Mouse (Mus musculus): ENCODE measurements at regions not wholly inside any gene's neighbourhood (a gene's known extent, or its start where the extent isn't known, plus 50 kb on each side); places are given as distances from the start of the nearest gene placed in this dataset.

DNA sequence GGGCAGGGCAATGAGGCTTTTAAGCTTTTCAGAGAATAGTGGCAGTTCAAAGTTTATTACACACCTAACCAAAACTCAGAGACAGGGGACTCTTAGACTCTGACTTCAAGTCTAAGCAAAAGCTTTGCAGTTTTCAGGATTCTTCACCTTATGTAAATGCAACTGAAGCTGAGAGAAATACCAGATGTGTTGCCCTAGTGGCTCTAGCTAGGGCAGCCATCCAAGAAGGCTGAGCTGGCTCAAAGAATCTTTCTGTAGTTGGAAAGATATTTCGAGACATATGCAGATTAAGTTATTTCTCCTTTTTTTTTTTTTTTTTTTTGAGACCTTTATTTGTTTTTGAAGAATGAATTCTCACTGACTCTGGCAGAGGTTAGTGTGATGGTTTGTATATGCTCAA is 284.7 kb upstream of the Grin3a start:
- Histone ChIP-seq H3K9ac (ENCODE audit: control insufficient read depth, low read depth, low read length, poor library complexity, severe bottlenecking) (no peak overlapping the region), H3K9me3 (replicated peaks; ENCODE audit: insufficient read depth, low read length) (no peaks in the 10 kb centered on the region), H3K4me1 (ENCODE audit: control insufficient read depth in 1 of 2, insufficient read depth in 2 of 2, low read length in 2 of 2) (no peaks in the 10 kb centered on the region), H3K36me3 (ENCODE audit: control insufficient read depth in 1 of 2, insufficient read depth in 2 of 2, low read length in 2 of 2) (no peaks in the 10 kb centered on the region), H3K4me3 (ENCODE audit: control insufficient read depth in 1 of 2, insufficient read depth in 1 of 2, low read depth in 2 of 2, low read length in 2 of 2) (no peak overlapping the region), H3K79me2 (ENCODE audit: control insufficient read depth, insufficient read depth, low read length, poor library complexity) (no peaks in the 10 kb centered on the region), H3K27ac (ENCODE audit: control insufficient read depth, low read depth, low read length) (no peak overlapping the region), H3K27me3 (ENCODE audit: control insufficient read depth in 1 of 2, insufficient read depth in 2 of 2, low read length in 2 of 2) (no peaks in the 10 kb centered on the region)
- TF ChIP-seq MAFK (IDR thresholded peaks at IDR 0.05; ENCODE audit: borderline replicate concordance, low read depth, low read length) (no peak), E2F4 (IDR thresholded peaks at IDR 0.05; ENCODE audit: borderline replicate concordance, low read depth, low read length) (no peak), ZC3H11A (IDR thresholded peaks at IDR 0.05; ENCODE audit: low read depth, low read length) (no peak)
- no peak for DNase-seq (ENCODE audit: low read depth, low spot score)

DNA sequence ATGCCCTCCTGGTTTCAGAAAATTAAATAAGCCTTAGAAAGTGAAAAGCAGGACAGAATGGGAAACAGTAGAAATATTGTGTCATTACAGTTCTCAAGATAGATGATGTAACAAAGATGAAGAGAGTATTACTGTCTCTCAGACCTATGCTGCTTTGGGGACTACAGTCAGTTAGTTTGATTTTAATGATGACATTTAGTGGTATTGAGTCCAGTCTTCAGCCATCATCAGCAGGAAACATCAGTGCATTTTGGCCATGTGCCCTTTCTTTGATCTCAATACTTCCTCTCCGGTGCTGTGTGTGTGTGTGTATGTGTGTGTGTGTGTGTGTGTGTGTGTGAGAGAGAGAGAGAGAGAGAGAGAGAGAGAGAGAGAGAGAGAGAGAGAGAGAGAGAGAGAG is 261.0 kb upstream of the Grin3a start:
- Histone ChIP-seq H3K27ac (ENCODE audit: control insufficient read depth, low read depth, low read length) (no peak overlapping the region), H3K4me3 (ENCODE audit: control insufficient read depth in 1 of 2, insufficient read depth in 1 of 2, low read depth in 2 of 2, low read length in 2 of 2) (no peak overlapping the region), H3K9ac (ENCODE audit: control insufficient read depth, low read depth, low read length, poor library complexity, severe bottlenecking) (no peak overlapping the region), H3K27me3 (ENCODE audit: control insufficient read depth in 1 of 2, insufficient read depth in 2 of 2, low read length in 2 of 2) (no peaks in the 10 kb centered on the region), H3K79me2 (ENCODE audit: control insufficient read depth, insufficient read depth, low read length, poor library complexity) (no peaks in the 10 kb centered on the region), H3K4me1 (ENCODE audit: control insufficient read depth in 1 of 2, insufficient read depth in 2 of 2, low read length in 2 of 2) (no peaks in the 10 kb centered on the region), H3K9me3 (replicated peaks; ENCODE audit: insufficient read depth, low read length) (no peaks in the 10 kb centered on the region), H3K36me3 (ENCODE audit: control insufficient read depth in 1 of 2, insufficient read depth in 2 of 2, low read length in 2 of 2) (no peaks in the 10 kb centered on the region)
- DNase-seq (ENCODE audit: low read depth, low spot score), result no peak
- TF ChIP-seq MAFK (IDR thresholded peaks at IDR 0.05; ENCODE audit: borderline replicate concordance, low read depth, low read length) (no peak), USF2 (IDR thresholded peaks at IDR 0.05; ENCODE audit: borderline replicate concordance in 1 of 2, insufficient read depth in 1 of 2, low read depth in 1 of 2, low read length in 2 of 2) (no peak)

DNA sequence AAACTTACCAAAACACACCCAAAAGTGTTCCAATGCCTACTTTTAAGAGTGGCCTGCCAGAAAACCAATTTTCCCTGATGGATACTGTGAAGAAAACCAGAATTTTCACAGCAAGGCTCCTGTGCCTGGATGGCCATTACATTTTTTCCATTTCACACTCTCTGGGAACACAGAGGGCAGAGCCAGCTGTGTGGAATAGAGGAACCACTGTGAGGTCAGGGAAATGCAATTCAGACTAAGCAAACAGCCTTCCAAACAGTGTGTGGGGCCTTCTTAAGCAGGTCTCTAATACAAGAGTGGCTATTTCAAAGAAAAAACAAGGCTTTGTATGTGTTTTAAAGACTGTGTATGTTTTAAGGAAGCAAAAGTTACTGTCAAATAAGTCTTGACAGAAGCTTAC is 242.3 kb upstream of the Grin3a start:
- H3K4me3 ChIP-seq (ENCODE audit: control insufficient read depth in 1 of 2, insufficient read depth in 1 of 2, low read depth in 2 of 2, low read length in 2 of 2), result no peak overlapping the region
- no peaks in the 10 kb centered on the region for H3K36me3 ChIP-seq (ENCODE audit: control insufficient read depth in 1 of 2, insufficient read depth in 2 of 2, low read length in 2 of 2)
- DNase-seq (ENCODE audit: low read depth, low spot score), result no peak
- no peaks in the 10 kb centered on the region for H3K27me3 ChIP-seq (ENCODE audit: control insufficient read depth in 1 of 2, insufficient read depth in 2 of 2, low read length in 2 of 2)
- H3K79me2 ChIP-seq (ENCODE audit: control insufficient read depth, insufficient read depth, low read length, poor library complexity), result no peaks in the 10 kb centered on the region
- H3K9me3 ChIP-seq (replicated peaks; ENCODE audit: insufficient read depth, low read length), result no peaks in the 10 kb centered on the region
- no peaks in the 10 kb centered on the region for H3K4me1 ChIP-seq (ENCODE audit: control insufficient read depth in 1 of 2, insufficient read depth in 2 of 2, low read length in 2 of 2)
- TF ChIP-seq SMC3 (IDR thresholded peaks at IDR 0.05; ENCODE audit: low read depth, low read length) (no peak), ZKSCAN1 (IDR thresholded peaks at IDR 0.05; ENCODE audit: low read depth, low read length) (no peak), MAZ (IDR thresholded peaks at IDR 0.05; ENCODE audit: low read depth, low read length) (no peak), ELF1 (IDR thresholded peaks at IDR 0.05; ENCODE audit: low read depth, low read length) (no peak), CTCF (IDR thresholded peaks at IDR 0.05 in 2 of 3, conservative IDR thresholded peaks at IDR 0.05 in 1 of 3; ENCODE audit: control insufficient read depth in 1 of 3, insufficient read depth in 1 of 3, low read depth in 2 of 3, low read length in 3 of 3, poor library complexity in 1 of 3, severe bottlenecking in 1 of 3) (no peak), HCFC1 (IDR thresholded peaks at IDR 0.05; ENCODE audit: low read depth, low read length) (no peak), CHD1 (IDR thresholded peaks at IDR 0.05; ENCODE audit: low read depth, low read length) (no peak), SIN3A (IDR thresholded peaks at IDR 0.05; ENCODE audit: low read length) (no peak), POLR2AphosphoS5 (IDR thresholded peaks at IDR 0.05; ENCODE audit: borderline replicate concordance, low read depth, low read length) (no peak), MEF2A (IDR thresholded peaks at IDR 0.05; ENCODE audit: extremely low read depth, insufficient replicate concordance, low read depth, low read length, poor library complexity, severe bottlenecking) (no peak), MAFK (IDR thresholded peaks at IDR 0.05; ENCODE audit: borderline replicate concordance, low read depth, low read length) (no peak), POLR2A (IDR thresholded peaks at IDR 0.05; ENCODE audit: control insufficient read depth in 1 of 2, insufficient read depth in 1 of 2, low read depth in 1 of 2, low read length in 2 of 2, poor library complexity in 1 of 2) (no peak), EP300 (IDR thresholded peaks at IDR 0.05; ENCODE audit: low read depth in 1 of 2, low read length in 2 of 2) (no peak), CHD2 (IDR thresholded peaks at IDR 0.05; ENCODE audit: low read length) (no peak), KAT2A (conservative IDR thresholded peaks at IDR 0.05; ENCODE audit: low read depth, low read length) (no peak), TBP (IDR thresholded peaks at IDR 0.05; ENCODE audit: low read depth, low read length) (no peak), JUND (IDR thresholded peaks at IDR 0.05; ENCODE audit: low read depth, low read length) (no peak), TCF12 (IDR thresholded peaks at IDR 0.05; ENCODE audit: low read depth, low read length) (no peak)
- no peak overlapping the region for H3K27ac ChIP-seq (ENCODE audit: control insufficient read depth, low read depth, low read length)
- H3K9ac ChIP-seq (ENCODE audit: control insufficient read depth, low read depth, low read length, poor library complexity, severe bottlenecking), result no peak overlapping the region

Measured in MEL (cell line).